Mouse (Mus musculus) lung, adult 2 months (tissue): ENCODE measurements at regions not wholly inside any gene's neighbourhood (a gene's known extent, or its start where the extent isn't known, plus 50 kb on each side); places are given as distances from the start of the nearest gene placed in this dataset.

ENCODE experiments used
- CTCF ChIP-seq: fragments of 200-500 bp; IDR thresholded peaks from 2 replicates; pipeline ENCODE4 v1.5.1; 2011; ENCODE audit warnings: mild to moderate bottlenecking, low read length, control low read depth; ENCODE audit not compliant: insufficient read depth
- POLR2A ChIP-seq: fragments of 200-500 bp; IDR thresholded peaks from 2 replicates; pipeline ENCODE4 v1.6.1; 2011; ENCODE audit warnings: low read depth, mild to moderate bottlenecking, control low read depth, low read length, borderline replicate concordance; ENCODE audit errors: extremely low read depth

GRCm38 (mm10) chr1:77568081-77568480 is 53.2 kb upstream of the Epha4 start:
- no peak for TF ChIP-seq CTCF
- no peak for TF ChIP-seq POLR2A
